Mouse (Mus musculus): ENCODE data around the gene Ccser1. TPM values are rescaled to one million over a fixed set of nuclear protein-coding genes. Genes with fewer than 3 reads are reported as not detected.
A peak's percentile ranks its signal among the peaks of the same experiment; 100 is the strongest.

Gene Ccser1
- polyA plus RNA-seq (2015; fragmentation: Nextera tagmentation; extraction: Ambion mirVana) = 6.1 and 7.0 TPM in 2 replicates

GRCm38 (mm10) chr6:61179949-61180755, at the start of gene Ccser1:
TSS of gene Ccser1 (plus strand) at chr6:61180324.
- H3K9me3 ChIP-seq = no peaks in the 10 kb centered on the region
- peak within 1 kb of the TSS; percentile 47; the same call in 1 of the 2 replicates for H3K9ac ChIP-seq
- under 1% methylated on average over 86 of the region's 105 CpGs for WGBS
- no peaks in the 10 kb centered on the region for H3K27me3 ChIP-seq (replicated peaks)
- peak; percentile 90 for ATAC-seq (ENCODE audit: insufficient read depth, low FRiP score, low read depth)
- H3K27ac ChIP-seq = peak within 1 kb of the TSS; percentile 36
- no peaks in the 10 kb centered on the region for H3K36me3 ChIP-seq
- H3K4me2 ChIP-seq = peak within 1 kb of the TSS; percentile 74
- H3K4me1 ChIP-seq = peaks cover 3% of the 10 kb centered on the region; the same call in 1 of the 2 replicates
- H3K4me3 ChIP-seq (replicated peaks) = peak within 1 kb of the TSS; percentile 51

GRCm38 (mm10) chr6:61136436-61136835, 43.7 kb upstream of the Ccser1 start:
- Histone ChIP-seq H3K27ac (no peak overlapping the region), H3K4me3 (replicated peaks) (no peak overlapping the region), H3K27me3 (replicated peaks) (no peaks in the 10 kb centered on the region), H3K9ac (no peak overlapping the region), H3K4me2 (no peak overlapping the region), H3K4me1 (no peaks in the 10 kb centered on the region), H3K36me3 (no peaks in the 10 kb centered on the region), H3K9me3 (no peaks in the 10 kb centered on the region)
- WGBS = 80% methylated on average over 2 of the region's 2 CpGs
- ATAC-seq (ENCODE audit: insufficient read depth, low FRiP score, low read depth) = no peak

- H3K27me3 ChIP-seq (replicated peaks) = no peaks in the 10 kb centered on the region
- H3K27ac ChIP-seq = no peak overlapping the region
- no peak overlapping the region for H3K4me3 ChIP-seq (replicated peaks)
- no peak overlapping the region for H3K9ac ChIP-seq
- H3K4me2 ChIP-seq = no peak overlapping the region
- ATAC-seq (ENCODE audit: insufficient read depth, low FRiP score, low read depth) = no peak
- WGBS = 28% methylated on average over 1 of the region's 1 CpGs
- H3K9me3 ChIP-seq = no peaks in the 10 kb centered on the region
- no peaks in the 10 kb centered on the region for H3K4me1 ChIP-seq
- H3K36me3 ChIP-seq = no peaks in the 10 kb centered on the region
Observed at GRCm38 (mm10) chr6:61143031-61143430, 37.1 kb upstream of the Ccser1 start.

DNA sequence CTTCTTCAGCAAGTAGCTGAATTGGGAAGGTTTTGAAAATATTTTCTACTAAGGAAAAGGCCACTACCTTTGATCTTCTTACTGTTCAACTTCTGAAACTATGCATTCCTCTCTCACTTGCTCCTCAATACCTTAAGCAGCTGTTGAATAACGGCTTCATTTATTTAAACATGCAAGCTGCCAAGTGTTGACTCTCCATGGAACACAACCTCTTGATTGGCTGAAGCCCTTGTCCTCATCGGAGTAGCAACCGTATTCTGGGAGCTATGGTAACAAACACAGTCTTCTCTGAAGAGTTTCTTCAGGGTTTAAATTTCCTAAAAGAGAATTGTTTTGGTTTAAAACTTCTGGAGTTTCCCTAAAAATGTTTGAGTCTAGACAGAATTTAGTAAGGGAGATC, 27.2 kb upstream of the Ccser1 start:
- Histone ChIP-seq H3K9ac (no peak overlapping the region), H3K4me3 (replicated peaks) (no peak overlapping the region), H3K27ac (no peak overlapping the region), H3K4me2 (no peak overlapping the region), H3K27me3 (replicated peaks) (no peaks in the 10 kb centered on the region), H3K4me1 (no peaks in the 10 kb centered on the region), H3K36me3 (no peaks in the 10 kb centered on the region), H3K9me3 (no peaks in the 10 kb centered on the region)
- no peak for ATAC-seq (ENCODE audit: insufficient read depth, low FRiP score, low read depth)
- WGBS = 52% methylated on average over 3 of the region's 3 CpGs

- 67% methylated on average over 6 of the region's 6 CpGs for WGBS
- no peaks in the 10 kb centered on the region for H3K27me3 ChIP-seq (replicated peaks)
- no peak overlapping the region for H3K9ac ChIP-seq
- H3K4me3 ChIP-seq (replicated peaks) = no peak overlapping the region
- no peak overlapping the region for H3K4me2 ChIP-seq
- H3K4me1 ChIP-seq = no peaks in the 10 kb centered on the region
- no peaks in the 10 kb centered on the region for H3K36me3 ChIP-seq
- no peaks in the 10 kb centered on the region for H3K9me3 ChIP-seq
- no peak overlapping the region for H3K27ac ChIP-seq
- ATAC-seq (ENCODE audit: insufficient read depth, low FRiP score, low read depth) = no peak
Observed at GRCm38 (mm10) chr6:61154654-61155053, 25.5 kb upstream of the Ccser1 start.

- Histone ChIP-seq H3K4me1 (no peaks in the 10 kb centered on the region), H3K27ac (no peak overlapping the region), H3K36me3 (no peaks in the 10 kb centered on the region), H3K4me3 (replicated peaks) (no peak overlapping the region), H3K9me3 (no peaks in the 10 kb centered on the region), H3K4me2 (no peak overlapping the region), H3K27me3 (replicated peaks) (no peaks in the 10 kb centered on the region), H3K9ac (no peak overlapping the region)
- WGBS = 62% methylated on average over 8 of the region's 8 CpGs
- no peak for ATAC-seq (ENCODE audit: insufficient read depth, low FRiP score, low read depth)
Observed at GRCm38 (mm10) chr6:61155059-61155629, 25.0 kb upstream of the Ccser1 start.

DNA sequence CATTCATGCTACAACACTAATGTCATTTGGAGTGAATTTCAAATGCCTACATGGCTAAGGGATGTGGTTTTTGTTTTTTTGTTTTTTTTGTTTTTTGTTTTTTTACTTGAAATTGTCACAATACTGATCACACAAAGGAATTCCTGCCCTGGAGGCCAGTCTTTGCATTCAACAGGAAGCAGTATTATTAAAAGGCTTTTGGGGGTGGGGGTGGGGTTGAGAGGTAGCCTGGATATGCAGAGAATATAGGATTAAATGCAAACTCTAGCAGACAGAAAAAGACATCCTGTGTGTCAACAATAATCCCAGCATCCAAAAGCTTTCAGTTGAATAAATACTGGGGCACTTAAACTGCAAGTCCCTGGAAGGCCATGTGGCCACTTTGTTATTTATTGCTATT, 24.4 kb upstream of the Ccser1 start:
- no peak for ATAC-seq (ENCODE audit: insufficient read depth, low FRiP score, low read depth)
- no peaks in the 10 kb centered on the region for H3K4me1 ChIP-seq
- no peak overlapping the region for H3K4me3 ChIP-seq (replicated peaks)
- no peaks in the 10 kb centered on the region for H3K36me3 ChIP-seq
- H3K4me2 ChIP-seq = no peak overlapping the region
- no peaks in the 10 kb centered on the region for H3K9me3 ChIP-seq
- no peak overlapping the region for H3K27ac ChIP-seq
- no peaks in the 10 kb centered on the region for H3K27me3 ChIP-seq (replicated peaks)
- H3K9ac ChIP-seq = no peak overlapping the region

GRCm38 (mm10) chr6:61162117-61162516, 18.0 kb upstream of the Ccser1 start:
- Histone ChIP-seq H3K36me3 (no peaks in the 10 kb centered on the region), H3K9me3 (no peaks in the 10 kb centered on the region), H3K27me3 (replicated peaks) (no peaks in the 10 kb centered on the region), H3K4me1 (no peaks in the 10 kb centered on the region), H3K9ac (no peak overlapping the region), H3K4me3 (replicated peaks) (no peak overlapping the region), H3K4me2 (no peak overlapping the region), H3K27ac (no peak overlapping the region)
- no peak for ATAC-seq (ENCODE audit: insufficient read depth, low FRiP score, low read depth)

DNA sequence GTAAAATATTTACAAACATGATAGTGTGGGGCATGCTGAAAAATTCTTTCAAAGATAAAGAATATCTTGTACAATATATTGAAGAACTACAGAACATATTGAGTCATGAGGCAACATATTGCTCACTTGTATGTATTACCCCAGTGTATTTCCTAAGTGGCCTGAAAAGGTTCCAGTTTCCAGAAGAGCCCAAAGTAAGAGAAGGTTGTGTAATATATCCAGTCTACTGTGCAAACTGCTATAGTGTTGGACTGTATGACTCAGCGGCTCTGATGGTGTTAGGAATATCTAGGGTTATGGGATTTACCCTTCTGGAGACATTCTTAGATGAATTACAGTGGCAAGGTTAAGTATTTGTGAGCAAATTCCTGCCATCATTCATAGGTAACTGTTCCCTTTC, 13.2 kb upstream of the Ccser1 start:
- no peak overlapping the region for H3K27ac ChIP-seq
- H3K4me1 ChIP-seq = no peaks in the 10 kb centered on the region
- no peak for ATAC-seq (ENCODE audit: insufficient read depth, low FRiP score, low read depth)
- no peak overlapping the region for H3K4me3 ChIP-seq (replicated peaks)
- H3K27me3 ChIP-seq (replicated peaks) = no peaks in the 10 kb centered on the region
- H3K9me3 ChIP-seq = no peaks in the 10 kb centered on the region
- H3K36me3 ChIP-seq = no peaks in the 10 kb centered on the region
- 89% methylated on average over 1 of the region's 1 CpGs for WGBS
- no peak overlapping the region for H3K9ac ChIP-seq
- no peak overlapping the region for H3K4me2 ChIP-seq

DNA sequence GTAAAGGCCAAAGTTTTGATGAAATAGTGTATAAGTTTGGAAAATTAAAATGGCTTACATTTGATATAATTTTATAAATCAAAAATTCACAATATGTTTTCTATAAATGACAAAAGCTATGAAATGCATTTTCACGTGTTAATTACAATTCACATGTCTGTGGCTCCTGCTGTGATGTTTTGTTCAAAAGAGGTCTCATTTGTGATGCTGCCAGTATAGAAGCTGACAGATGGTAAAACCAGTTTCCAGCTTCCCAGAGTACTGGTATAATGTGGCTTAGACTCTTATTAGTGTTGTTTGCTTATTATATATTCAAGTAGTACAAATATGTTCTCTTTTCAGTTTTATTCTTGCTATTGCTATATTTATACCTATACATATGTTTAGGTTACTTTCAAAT, 4.0 kb upstream of the Ccser1 start:
- Histone ChIP-seq H3K27ac (no peak overlapping the region), H3K4me3 (replicated peaks) (no peak overlapping the region), H3K4me1 (peaks cover 3% of the 10 kb centered on the region; the same call in 1 of the 2 replicates), H3K36me3 (no peaks in the 10 kb centered on the region), H3K9me3 (no peaks in the 10 kb centered on the region), H3K27me3 (replicated peaks) (no peaks in the 10 kb centered on the region), H3K4me2 (no peak overlapping the region), H3K9ac (no peak overlapping the region)
- 88% methylated on average over 1 of the region's 1 CpGs for WGBS
- ATAC-seq (ENCODE audit: insufficient read depth, low FRiP score, low read depth) = no peak

DNA sequence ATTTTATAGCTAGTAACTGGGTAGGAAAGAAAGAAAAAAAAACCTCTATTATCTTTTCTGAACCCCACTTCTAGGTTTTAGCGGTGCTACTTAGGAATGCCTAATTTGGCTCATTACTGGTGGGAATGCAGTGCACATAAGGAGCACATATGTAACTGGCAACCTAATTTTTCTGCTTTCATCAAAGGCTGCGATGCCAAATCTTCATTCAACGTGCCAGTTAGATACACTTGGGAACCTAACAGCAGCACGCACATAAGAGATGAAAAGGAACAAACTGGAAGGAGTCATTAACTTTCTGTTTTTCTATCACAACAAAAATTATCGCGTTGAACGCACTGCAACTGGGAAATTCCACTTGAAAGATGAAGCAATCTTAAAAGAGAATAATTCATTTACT, 2.6 kb upstream of the Ccser1 start:
- H3K9ac ChIP-seq = no peak overlapping the region
- no peak overlapping the region for H3K4me2 ChIP-seq
- H3K36me3 ChIP-seq = no peaks in the 10 kb centered on the region
- ATAC-seq (ENCODE audit: insufficient read depth, low FRiP score, low read depth) = no peak
- no peaks in the 10 kb centered on the region for H3K9me3 ChIP-seq
- 85% methylated on average over 7 of the region's 7 CpGs for WGBS
- peaks cover 3% of the 10 kb centered on the region; the same call in 1 of the 2 replicates for H3K4me1 ChIP-seq
- H3K27me3 ChIP-seq (replicated peaks) = no peaks in the 10 kb centered on the region
- H3K4me3 ChIP-seq (replicated peaks) = no peak overlapping the region
- H3K27ac ChIP-seq = no peak overlapping the region

- H3K36me3 ChIP-seq = no peaks in the 10 kb centered on the region
- peaks cover 3% of the 10 kb centered on the region; the same call in 1 of the 2 replicates for H3K4me1 ChIP-seq
- WGBS = 8% methylated on average over 5 of the region's 5 CpGs
Observed at GRCm38 (mm10) chr6:61179641-61179948, 529 bp upstream of the Ccser1 start.

More at GRCm38 (mm10) chr6:61179641-61179948, 529 bp upstream of the Ccser1 start:
- Histone ChIP-seq H3K4me2 (peak overlapping the region; percentile 74), H3K9ac (peak overlapping the region; percentile 47; the same call in 1 of the 2 replicates), H3K27ac (no peak overlapping the region), H3K4me3 (replicated peaks) (peak overlapping the region; percentile 51), H3K9me3 (no peaks in the 10 kb centered on the region), H3K27me3 (replicated peaks) (no peaks in the 10 kb centered on the region)
- no peak for ATAC-seq (ENCODE audit: insufficient read depth, low FRiP score, low read depth)
